Mouse (Mus musculus): ENCODE measurements around the gene Cnep1r1.

The Cnep1r1 gene

GRCm38 (mm10) chr8:88118456-88119036 lies at the start of gene Cnep1r1:
TSS of gene Cnep1r1 (plus strand) at chr8:88118769.
- peak; percentile 95 to 100 for DNase-seq (ENCODE audit: inconsistent age in 2 of 2, low spot score in 1 of 2)

GRCm38 (mm10) chr8:88082183-88082582 lies 36.4 kb upstream of the Cnep1r1 start:
- no peak for DNase-seq (ENCODE audit: inconsistent age in 2 of 2, low spot score in 1 of 2)

- peak in 1 of 2 experiments; percentile 22 for DNase-seq (ENCODE audit: inconsistent age in 2 of 2, low spot score in 1 of 2)
Observed at GRCm38 (mm10) chr8:88088006-88088405, 30.6 kb upstream of the Cnep1r1 start.

- DNase-seq (ENCODE audit: inconsistent age in 2 of 2, low spot score in 1 of 2) = no peak
Observed at GRCm38 (mm10) chr8:88091661-88092060, 26.9 kb upstream of the Cnep1r1 start.

- no peak for DNase-seq (ENCODE audit: inconsistent age in 2 of 2, low spot score in 1 of 2)
Observed at GRCm38 (mm10) chr8:88093367-88093766, 25.2 kb upstream of the Cnep1r1 start.

- peak in 1 of 2 experiments; percentile 78 for DNase-seq (ENCODE audit: inconsistent age in 2 of 2, low spot score in 1 of 2)
Observed at GRCm38 (mm10) chr8:88098856-88099255, 19.7 kb upstream of the Cnep1r1 start.

- DNase-seq (ENCODE audit: inconsistent age in 2 of 2, low spot score in 1 of 2) = peak; percentile 13 to 62
Observed at GRCm38 (mm10) chr8:88099526-88099925, 19.0 kb upstream of the Cnep1r1 start.

GRCm38 (mm10) chr8:88109241-88109640 lies 9.3 kb upstream of the Cnep1r1 start:
- no peak for DNase-seq (ENCODE audit: inconsistent age in 2 of 2, low spot score in 1 of 2)

GRCm38 (mm10) chr8:88119076-88119475 lies 507 bp downstream of the Cnep1r1 start:
- DNase-seq (ENCODE audit: inconsistent age in 2 of 2, low spot score in 1 of 2) = peak in 1 of 2 experiments; percentile 13

GRCm38 (mm10) chr8:88124850-88125249 lies 6.3 kb downstream of the Cnep1r1 start:
- no peak for DNase-seq (ENCODE audit: inconsistent age in 2 of 2, low spot score in 1 of 2)

- DNase-seq (ENCODE audit: inconsistent age in 2 of 2, low spot score in 1 of 2) = no peak
Observed at GRCm38 (mm10) chr8:88129397-88129796, 10.8 kb downstream of the Cnep1r1 start.

GRCm38 (mm10) chr8:88130754-88131317 lies 12.3 kb downstream of the Cnep1r1 start:
- DNase-seq (ENCODE audit: inconsistent age in 2 of 2, low spot score in 1 of 2) = no peak

- DNase-seq (ENCODE audit: inconsistent age in 2 of 2, low spot score in 1 of 2) = peak; percentile 97 to 99
Observed at GRCm38 (mm10) chr8:88137748-88138484, 19.3 kb downstream of the Cnep1r1 start, which contains the start of gene Heatr3. TSS of gene Heatr3 (plus strand) at chr8:88137855.

GRCm38 (mm10) chr8:88139256-88139655 lies 20.7 kb downstream of the Cnep1r1 start:
- DNase-seq (ENCODE audit: inconsistent age in 2 of 2, low spot score in 1 of 2) = no peak

- no peak for DNase-seq (ENCODE audit: inconsistent age in 2 of 2, low spot score in 1 of 2)
Observed at GRCm38 (mm10) chr8:88141629-88142028, 23.1 kb downstream of the Cnep1r1 start.

- no peak for DNase-seq (ENCODE audit: inconsistent age in 2 of 2, low spot score in 1 of 2)
Observed at GRCm38 (mm10) chr8:88144041-88144440, 25.5 kb downstream of the Cnep1r1 start.

GRCm38 (mm10) chr8:88150910-88151371 lies 32.4 kb downstream of the Cnep1r1 start:
- DNase-seq (ENCODE audit: inconsistent age in 2 of 2, low spot score in 1 of 2) = no peak

GRCm38 (mm10) chr8:88160237-88160995 lies 41.8 kb downstream of the Cnep1r1 start:
- DNase-seq (ENCODE audit: inconsistent age in 2 of 2, low spot score in 1 of 2) = no peak

- DNase-seq (ENCODE audit: inconsistent age in 2 of 2, low spot score in 1 of 2) = peak; percentile 61 to 86
Observed at GRCm38 (mm10) chr8:88161439-88161838, 42.9 kb downstream of the Cnep1r1 start.

- no peak for DNase-seq (ENCODE audit: inconsistent age in 2 of 2, low spot score in 1 of 2)
Observed at GRCm38 (mm10) chr8:88175264-88175663, 56.7 kb downstream of the Cnep1r1 start.

GRCm38 (mm10) chr8:88177291-88177690 lies 58.7 kb downstream of the Cnep1r1 start:
- no peak for DNase-seq (ENCODE audit: inconsistent age in 2 of 2, low spot score in 1 of 2)

Measured in adrenal gland, adult (tissue).